Mouse (Mus musculus): ENCODE results near the gene Cldn17. TPM values are rescaled to one million over a fixed set of nuclear protein-coding genes. Genes with fewer than 3 reads are reported as not detected.

The Cldn17 gene
- polyA plus RNA-seq, 1 experiment from 2014 or later = 0.20 TPM

- Histone ChIP-seq H3K9ac (ENCODE audit: low read depth, low read length) (no peak overlapping the region), H3K9me3 (replicated peaks; ENCODE audit: low read length) (no peaks in the 10 kb centered on the region), H3K4me1 (replicated peaks; ENCODE audit: insufficient read depth, low read length) (no peaks in the 10 kb centered on the region), H3K27me3 (ENCODE audit: insufficient read depth, low read length) (no peaks in the 10 kb centered on the region), H3K4me3 (replicated peaks; ENCODE audit: low read depth, low read length) (no peak overlapping the region), H3K27ac (no peak overlapping the region), H3K36me3 (ENCODE audit: insufficient read depth, low read length) (no peaks in the 10 kb centered on the region), H3K4me2 (ENCODE audit: low read length) (no peak overlapping the region)
- ATAC-seq (replicated peaks; ENCODE audit: low FRiP score, low read depth) = no peak
- no peak for DNase-seq (ENCODE audit: low spot score)
- TF ChIP-seq CTCF (IDR thresholded peaks at IDR 0.05; ENCODE audit: low read depth) = no peak
- WGBS = 74% methylated on average over 3 of the region's 3 CpGs
Measured at GRCm38 (mm10) chr16:88480011-88480774, 26.6 kb downstream of the Cldn17 start.

- Histone ChIP-seq H3K4me3 (replicated peaks; ENCODE audit: low read depth, low read length) (no peak overlapping the region), H3K9ac (ENCODE audit: low read depth, low read length) (no peak overlapping the region), H3K36me3 (ENCODE audit: insufficient read depth, low read length) (no peaks in the 10 kb centered on the region), H3K9me3 (replicated peaks; ENCODE audit: low read length) (no peaks in the 10 kb centered on the region), H3K4me2 (ENCODE audit: low read length) (no peak overlapping the region), H3K4me1 (replicated peaks; ENCODE audit: insufficient read depth, low read length) (no peaks in the 10 kb centered on the region), H3K27ac (no peak overlapping the region), H3K27me3 (ENCODE audit: insufficient read depth, low read length) (no peaks in the 10 kb centered on the region)
- no peak for DNase-seq (ENCODE audit: low spot score)
- TF ChIP-seq CTCF (IDR thresholded peaks at IDR 0.05; ENCODE audit: low read depth) = no peak
- WGBS = 78% methylated on average over 3 of the region's 3 CpGs
- no peak for ATAC-seq (replicated peaks; ENCODE audit: low FRiP score, low read depth)
Measured at GRCm38 (mm10) chr16:88463235-88463634, 43.5 kb downstream of the Cldn17 start.

Other genes starting within 250 kb of the Cldn17 start
- gene Grik1, start 216.7 kb downstream of the Cldn17 start, polyA plus RNA-seq (2015; fragmentation: Nextera tagmentation; extraction: Ambion mirVana) = 0.34 and 0.91 TPM in 2 replicates
- 210 and 219 TPM in 2 replicates for gene Cldn8, start 56.2 kb upstream of the Cldn17 start, polyA plus RNA-seq (2015; fragmentation: Nextera tagmentation; extraction: Ambion mirVana)
- gene Krtap24-1, start 105.3 kb upstream of the Cldn17 start, polyA plus RNA-seq (2015; fragmentation: Nextera tagmentation; extraction: Ambion mirVana) = not detected in 2 replicates
- not detected in 2 replicates for gene 2310079G19Rik, start 120.7 kb upstream of the Cldn17 start, polyA plus RNA-seq (2015; fragmentation: Nextera tagmentation; extraction: Ambion mirVana)
- not detected in 2 replicates for gene Krtap26-1, start 140.8 kb upstream of the Cldn17 start, polyA plus RNA-seq (2015; fragmentation: Nextera tagmentation; extraction: Ambion mirVana)
- gene Krtap27-1, start 164.7 kb upstream of the Cldn17 start, polyA plus RNA-seq (2015; fragmentation: Nextera tagmentation; extraction: Ambion mirVana) = not detected in 2 replicates
- gene 2310061N02Rik, start 201.0 kb upstream of the Cldn17 start, polyA plus RNA-seq (2015; fragmentation: Nextera tagmentation; extraction: Ambion mirVana) = not detected in 2 replicates
- gene Krtap13-1, start 221.9 kb upstream of the Cldn17 start, polyA plus RNA-seq (2015; fragmentation: Nextera tagmentation; extraction: Ambion mirVana) = not detected in 2 replicates
- gene Krtap13, start 244.7 kb upstream of the Cldn17 start, polyA plus RNA-seq (2015; fragmentation: Nextera tagmentation; extraction: Ambion mirVana) = not detected in 2 replicates

Measured in kidney, postnatal 0 days (tissue).